Mouse (Mus musculus): Measurements from ENCODE around the gene Zbtb18. TPM values are rescaled to one million over a fixed set of nuclear protein-coding genes. Genes with fewer than 3 reads are reported as not detected.

The Zbtb18 gene
- polyA plus RNA-seq, 1 experiment from 2014 or later: 136 TPM

- Histone ChIP-seq H3K4me1 (peaks cover 18% of the 10 kb centered on the region), H3K9me3 (no peaks in the 10 kb centered on the region), H3K4me3 (no peak overlapping the region), H3K27ac (replicated peaks) (no peak overlapping the region), H3K9ac (replicated peaks) (no peak overlapping the region), H3K27me3 (no peaks in the 10 kb centered on the region), H3K4me2 (replicated peaks) (no peak overlapping the region), H3K36me3 (no peaks in the 10 kb centered on the region)
- whole genome bisulfite sequencing: 83% methylated on average over 8 of the region's 8 CpGs
- ATAC-seq (replicated peaks): no peak
Observed at GRCm38 (mm10) chr1:177491280-177491679, 49.1 kb downstream of the Zbtb18 start.

GRCm38 (mm10) chr1:177494306-177494705, 52.2 kb downstream of the Zbtb18 start:
- no peaks in the 10 kb centered on the region for H3K9me3 ChIP-seq
- no peak overlapping the region for H3K4me2 ChIP-seq (replicated peaks)
- ATAC-seq (replicated peaks): peak; percentile 19; the same call in 1 of the 2 replicates
- no peak overlapping the region for H3K9ac ChIP-seq (replicated peaks)
- 64% methylated on average over 8 of the region's 8 CpGs for WGBS
- no peak overlapping the region for H3K4me3 ChIP-seq
- H3K27me3 ChIP-seq: no peaks in the 10 kb centered on the region
- H3K36me3 ChIP-seq: no peaks in the 10 kb centered on the region
- peak overlapping the region; percentile 27; the same call in 1 of the 2 replicates for H3K27ac ChIP-seq (replicated peaks)
- H3K4me1 ChIP-seq: peaks cover 18% of the 10 kb centered on the region

GRCm38 (mm10) chr1:177494913-177495542, 52.9 kb downstream of the Zbtb18 start:
- no peaks in the 10 kb centered on the region for H3K36me3 ChIP-seq
- H3K4me2 ChIP-seq (replicated peaks): no peak overlapping the region
- no peak for ATAC-seq (replicated peaks)
- no peaks in the 10 kb centered on the region for H3K9me3 ChIP-seq
- H3K4me1 ChIP-seq: peaks cover 18% of the 10 kb centered on the region
- H3K4me3 ChIP-seq: no peak overlapping the region
- peak overlapping the region; percentile 27; the same call in 1 of the 2 replicates for H3K27ac ChIP-seq (replicated peaks)
- 28% methylated on average over 9 of the region's 9 CpGs for WGBS
- H3K9ac ChIP-seq (replicated peaks): no peak overlapping the region
- no peaks in the 10 kb centered on the region for H3K27me3 ChIP-seq

Other genes with a start within 250 kb of the Zbtb18 start
- 37.3 and 38.8 TPM in 2 replicates for gene Akt3, start 184.1 kb upstream of the Zbtb18 start, polyA plus RNA-seq (2015; fragmentation: Nextera tagmentation; extraction: Ambion mirVana)

Measured in forebrain, embryonic 15.5 days (tissue).